Mouse (Mus musculus) C2C12 (cell line): ENCODE measurements around the gene Hpse2. TPM values are rescaled to one million over a fixed set of nuclear protein-coding genes. Genes with fewer than 3 reads are reported as not detected.

Source experiments
- H3K27me3 ChIP-seq: one replicate; pipeline ENCODE4 v1.6.1; 2011; ENCODE audit not compliant: control insufficient read depth, insufficient read depth, insufficient read length
- H3K36me3 ChIP-seq: one replicate; pipeline ENCODE4 v1.6.1; 2011; ENCODE audit not compliant: control insufficient read depth, insufficient read depth
- H3K4me3 ChIP-seq: one replicate; pipeline ENCODE4 v1.5.1; 2011; ENCODE audit warnings: mild to moderate bottlenecking, control low read depth; ENCODE audit not compliant: poor library complexity, insufficient read depth, severe bottlenecking
- H3K79me2 ChIP-seq: one replicate; pipeline ENCODE4 v1.6.1; 2011; ENCODE audit not compliant: control insufficient read depth, insufficient read depth
- H3K79me3 ChIP-seq: one replicate; pipeline ENCODE4 v1.6.1; 2011; ENCODE audit warnings: low read depth, control low read depth
- H3ac ChIP-seq: one replicate; pipeline ENCODE3; 2011; ENCODE audit warnings: low read depth; ENCODE audit not compliant: control insufficient read depth, insufficient read length
- CEBPB ChIP-seq: IDR thresholded peaks from one replicate; pipeline ENCODE4 v1.6.1; 2011; ENCODE audit warnings: low read depth, mild to moderate bottlenecking, control low read depth, moderate library complexity
- CTCF ChIP-seq: IDR thresholded peaks from one replicate; pipeline ENCODE4 v1.5.1; 2011; ENCODE audit not compliant: control insufficient read depth, insufficient read depth, insufficient read length
- FOSL1 ChIP-seq: IDR thresholded peaks from one replicate; pipeline ENCODE4 v1.8.0; 2011; ENCODE audit warnings: mild to moderate bottlenecking, low read length; ENCODE audit not compliant: poor library complexity, insufficient read depth, severe bottlenecking
- MAX ChIP-seq: IDR thresholded peaks from one replicate; pipeline ENCODE4 v1.6.1; 2011; ENCODE audit warnings: mild to moderate bottlenecking, control low read depth
- MYOD1 ChIP-seq: IDR thresholded peaks from one replicate; pipeline ENCODE4 v1.6.1; 2011; ENCODE audit warnings: low read depth; ENCODE audit not compliant: control insufficient read depth, insufficient read length
- MYOG ChIP-seq: IDR thresholded peaks from one replicate; pipeline ENCODE4 v1.6.1; 2011; ENCODE audit not compliant: control insufficient read depth, insufficient read length; ENCODE audit errors: extremely low read depth
- USF1 ChIP-seq: IDR thresholded peaks from one replicate; pipeline ENCODE4 v1.6.1; 2011; ENCODE audit warnings: low read depth, mild to moderate bottlenecking, control low read depth, moderate library complexity
- polyA plus RNA-seq: library from polyadenylated mRNA; unstranded; fragments of >200 nt; fragmentation: generic; extraction: Trizol; gene quantifications from one replicate; pipeline ENCODE4 v1.2.1, GENCODE M21; 2012; ENCODE audit warnings: missing spikeins

The Hpse2 gene
- polyA plus RNA-seq, 1 experiment = not detected

DNA sequence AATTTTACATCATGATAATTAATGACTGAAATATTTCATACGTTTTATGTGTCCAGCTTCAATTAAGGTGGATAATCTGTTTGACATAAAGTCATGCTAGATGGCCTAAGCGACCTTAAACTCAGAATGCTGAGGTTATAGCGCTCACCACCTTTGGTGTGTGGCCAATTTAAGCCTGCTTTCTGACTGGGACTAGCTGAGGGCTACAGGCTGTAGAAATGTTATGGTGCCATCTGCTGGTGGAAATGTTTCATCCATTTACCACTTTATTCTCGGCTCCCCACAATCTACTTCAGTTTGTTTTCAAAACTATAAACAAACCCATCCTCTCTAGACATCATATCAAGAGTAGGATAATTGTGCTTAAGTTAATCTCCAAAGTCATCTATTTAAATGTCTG is 8.2 kb upstream of the Hpse2 start:
- TF ChIP-seq MYOG (no peak), MYOD1 (no peak), CEBPB (no peak), USF1 (no peak), CTCF (no peak), FOSL1 (no peak), MAX (no peak)
- H3K27me3 ChIP-seq = no peaks in the 10 kb centered on the region
- H3K4me3 ChIP-seq = no peak overlapping the region
- H3ac ChIP-seq = no peak overlapping the region
- no peaks in the 10 kb centered on the region for H3K36me3 ChIP-seq
- no peaks in the 10 kb centered on the region for H3K79me2 ChIP-seq
- no peaks in the 10 kb centered on the region for H3K79me3 ChIP-seq

DNA sequence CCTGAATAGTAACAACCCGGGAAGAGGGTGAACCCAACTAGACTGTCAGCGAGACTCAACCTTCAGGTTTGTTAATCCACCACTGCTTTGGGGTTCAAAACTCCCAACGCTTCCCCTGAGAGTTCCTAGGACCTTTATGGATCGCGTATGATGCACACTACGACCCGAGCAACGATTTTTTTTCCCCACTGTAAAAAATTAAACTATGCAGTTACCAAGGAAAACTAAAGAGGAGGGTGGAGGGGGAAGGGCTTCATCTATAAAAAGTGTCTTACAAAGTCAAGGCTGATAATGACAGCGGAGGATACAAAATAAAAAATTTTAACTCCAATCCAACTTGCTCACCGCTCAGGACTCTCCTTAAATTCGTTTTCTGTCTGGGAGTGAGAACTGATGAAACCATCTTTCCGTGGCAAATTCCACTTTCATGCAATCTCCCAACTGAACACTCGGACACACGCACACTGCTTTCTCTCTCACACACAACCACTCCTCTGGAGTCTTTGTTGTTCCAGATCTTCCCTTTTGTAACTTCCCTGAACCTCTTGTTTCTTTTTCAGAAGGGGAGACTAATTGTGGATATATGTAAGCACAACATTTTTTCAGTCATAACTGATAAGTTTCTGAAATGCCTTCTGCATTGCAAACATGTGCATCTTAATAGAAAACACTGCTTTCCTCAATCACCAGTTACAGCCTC is 934 bp downstream of the Hpse2 start:
- Histone ChIP-seq H3K4me3 (no peak overlapping the region), H3K79me3 (no peaks in the 10 kb centered on the region), H3K27me3 (peaks cover 32% of the 10 kb centered on the region), H3K36me3 (no peaks in the 10 kb centered on the region), H3K79me2 (no peaks in the 10 kb centered on the region), H3ac (no peak overlapping the region)
- TF ChIP-seq MYOD1 (no peak), FOSL1 (no peak), USF1 (no peak), MAX (no peak), MYOG (no peak), CTCF (no peak), CEBPB (no peak)

DNA sequence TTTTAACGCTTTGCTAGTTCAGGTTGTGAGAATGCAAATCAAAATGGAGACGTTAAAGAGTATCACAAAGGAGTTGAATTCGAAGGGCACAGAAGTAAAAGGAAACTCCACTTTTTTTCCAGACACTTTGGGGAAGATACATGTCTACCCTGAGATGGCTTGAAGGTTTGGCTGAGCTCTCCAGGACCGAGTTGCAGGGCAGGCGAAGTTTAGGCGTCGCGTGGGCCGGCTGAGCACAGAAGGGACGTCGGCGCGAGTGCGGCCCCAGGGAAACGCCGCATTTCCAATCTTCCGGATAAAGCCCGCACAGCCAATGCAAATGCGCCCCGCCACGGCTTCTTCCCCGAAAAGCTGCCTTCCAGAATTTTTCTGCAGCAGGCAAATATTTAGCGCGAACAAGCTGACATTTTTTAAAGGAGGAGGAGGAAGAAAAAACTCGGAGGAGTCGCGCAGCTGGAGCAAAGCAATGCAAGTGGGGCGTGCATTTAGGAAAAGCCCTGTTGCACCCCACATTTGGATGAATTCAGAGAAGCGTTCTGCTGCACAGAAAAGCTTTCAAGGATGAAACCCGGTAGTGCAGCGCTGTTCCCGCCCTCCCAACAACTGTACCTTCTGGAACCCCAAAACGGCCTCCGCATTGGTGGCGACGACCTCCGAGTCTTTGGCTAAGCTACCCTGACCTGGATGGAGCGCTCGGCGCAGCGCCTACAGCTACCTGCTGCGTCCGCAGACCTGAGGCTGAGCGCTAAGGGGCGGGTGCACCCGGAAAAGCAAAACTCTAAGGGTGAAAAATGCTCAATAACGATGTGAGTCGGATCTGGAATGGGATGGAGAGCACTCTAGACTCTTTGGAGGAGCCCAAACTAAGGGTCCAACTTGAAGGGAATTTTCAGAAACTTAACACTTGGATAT is 1.9 kb downstream of the Hpse2 start:
- peaks cover 32% of the 10 kb centered on the region for H3K27me3 ChIP-seq
- H3K79me3 ChIP-seq = no peaks in the 10 kb centered on the region
- no peak overlapping the region for H3K4me3 ChIP-seq
- H3K79me2 ChIP-seq = no peaks in the 10 kb centered on the region
- no peaks in the 10 kb centered on the region for H3K36me3 ChIP-seq
- no peak overlapping the region for H3ac ChIP-seq
- no peak for TF ChIP-seq FOSL1
- no peak for TF ChIP-seq MYOG

DNA sequence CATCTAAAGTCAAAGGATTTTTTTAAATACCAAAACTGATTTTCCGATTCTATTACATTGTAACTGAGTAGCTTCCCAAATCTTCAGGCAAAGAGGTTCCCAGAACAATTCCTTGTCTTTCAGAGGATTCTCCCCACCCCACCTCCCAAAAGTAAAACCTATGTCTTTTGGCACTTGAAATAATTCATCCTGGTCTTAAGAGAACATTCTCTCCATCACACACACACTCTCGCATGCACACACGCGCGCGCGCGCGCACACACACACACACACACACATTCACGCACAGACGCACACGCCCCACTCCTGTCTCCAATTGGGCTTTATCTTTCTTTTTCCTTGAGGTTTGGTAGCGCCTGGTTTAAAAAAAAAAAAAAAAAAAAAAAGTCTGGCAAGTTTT is 2.7 kb downstream of the Hpse2 start:
- no peaks in the 10 kb centered on the region for H3K36me3 ChIP-seq
- H3K79me2 ChIP-seq = no peaks in the 10 kb centered on the region
- no peak for TF ChIP-seq CTCF
- TF ChIP-seq FOSL1 = no peak
- no peak for TF ChIP-seq MAX
- no peak for TF ChIP-seq USF1
- no peak for TF ChIP-seq MYOD1
- TF ChIP-seq MYOG = no peak
- no peak for TF ChIP-seq CEBPB
- peaks cover 29% of the 10 kb centered on the region for H3K27me3 ChIP-seq
- no peak overlapping the region for H3ac ChIP-seq
- no peaks in the 10 kb centered on the region for H3K79me3 ChIP-seq
- no peak overlapping the region for H3K4me3 ChIP-seq

DNA sequence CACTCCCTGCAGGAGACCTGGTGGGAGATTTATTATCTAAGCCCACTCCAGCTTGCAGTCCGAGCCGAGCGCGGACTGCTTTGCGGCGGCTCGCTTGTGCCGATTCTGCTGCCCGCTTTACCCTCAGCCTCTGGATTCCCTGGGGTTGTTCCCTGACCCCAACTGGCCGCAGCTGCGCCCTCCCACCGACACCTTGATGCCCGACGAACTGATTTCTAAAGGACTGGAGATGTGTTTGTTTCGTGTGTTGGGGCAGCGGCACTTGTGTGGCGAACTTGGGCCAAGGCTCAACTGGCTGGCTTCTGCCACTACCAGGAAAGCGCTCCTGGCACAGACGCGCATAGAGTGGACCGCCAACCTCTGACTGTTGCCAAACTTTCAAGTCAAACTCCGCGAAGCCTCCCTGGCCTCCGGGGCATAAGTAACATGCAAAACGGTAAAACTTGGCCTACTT is 3.1 kb downstream of the Hpse2 start:
- TF ChIP-seq USF1 (no peak), FOSL1 (no peak), MYOG (no peak), CEBPB (no peak), MYOD1 (no peak), CTCF (no peak), MAX (no peak)
- peaks cover 29% of the 10 kb centered on the region for H3K27me3 ChIP-seq
- no peak overlapping the region for H3ac ChIP-seq
- no peaks in the 10 kb centered on the region for H3K36me3 ChIP-seq
- no peaks in the 10 kb centered on the region for H3K79me2 ChIP-seq
- H3K79me3 ChIP-seq = no peaks in the 10 kb centered on the region
- no peak overlapping the region for H3K4me3 ChIP-seq
